Mouse (Mus musculus) midbrain, postnatal 0 days (tissue): Measurements from ENCODE around the gene Hltf. TPM values are rescaled to one million over a fixed set of nuclear protein-coding genes. Genes with fewer than 3 reads are reported as not detected.

Experiments used
- ATAC-seq: fragments of 200-750 bp; cut with Nextera tagmentation; 2 replicates; pipeline ENCODE4 v1.8.0; 2017; ENCODE audit warnings: moderate number of reproducible peaks, mild to moderate bottlenecking, moderate TSS enrichment, moderate library complexity; ENCODE audit not compliant: low FRiP score
- DNase-seq: peaks from one replicate; pipeline ENCODE4 v3.0.0-alpha.2; 2015; ENCODE audit warnings: low spot score
- H3K27ac ChIP-seq: fragments of 300-500 bp; sonication (generic); 2 replicates; pipeline ENCODE4 v1.5.1; 2014; ENCODE audit warnings: low read depth, mild to moderate bottlenecking, low read length, mixed read lengths
- H3K27me3 ChIP-seq: fragments of 300-500 bp; sonication (generic); 2 replicates; pipeline ENCODE4 v1.6.1; 2014; ENCODE audit warnings: low read length, control low read depth, mixed read lengths; ENCODE audit not compliant: insufficient read depth
- H3K36me3 ChIP-seq: fragments of 300-500 bp; sonication (generic); 2 replicates; pipeline ENCODE4 v1.6.1; 2014; ENCODE audit warnings: low read length, control low read depth, mixed read lengths; ENCODE audit not compliant: insufficient read depth
- H3K4me1 ChIP-seq: fragments of 300-500 bp; sonication (generic); 2 replicates; pipeline ENCODE4 v1.6.1; 2014; ENCODE audit warnings: mild to moderate bottlenecking, control low read depth, antibody characterized with exemption, low read length, mixed read lengths; ENCODE audit not compliant: insufficient read depth
- H3K4me2 ChIP-seq: fragments of 300-500 bp; sonication (generic); 2 replicates; pipeline ENCODE4 v1.6.1; 2014; ENCODE audit warnings: low read depth, mild to moderate bottlenecking, low read length, mixed read lengths; ENCODE audit not compliant: poor library complexity, severe bottlenecking
- H3K4me3 ChIP-seq: fragments of 300-500 bp; sonication (generic); 2 replicates; pipeline ENCODE4 v1.5.1; 2014; ENCODE audit warnings: low read depth, mild to moderate bottlenecking, low read length, moderate library complexity
- H3K9ac ChIP-seq: fragments of 300-500 bp; sonication (generic); replicated peaks from 2 replicates; pipeline ENCODE4 v1.6.1; 2014; ENCODE audit warnings: mild to moderate bottlenecking, low read length, moderate library complexity, mixed read lengths; ENCODE audit not compliant: poor library complexity, severe bottlenecking
- H3K9me3 ChIP-seq: fragments of 300-500 bp; sonication (generic); 2 replicates; pipeline ENCODE4 v1.6.1; 2016; ENCODE audit warnings: low read length, control low read depth
- CTCF ChIP-seq: IDR thresholded peaks from 2 replicates; pipeline ENCODE4 v1.5.1; 2016; ENCODE audit warnings: antibody characterized with exemption, mild to moderate bottlenecking
- WGBS: fragments of 180-500 bp; shearing (Covaris S2); extraction: QIAGEN DNeasy Blood & Tissue Kit; methylation state at CpG from one replicate; pipeline ENCODE4 v1.1.7; 2014; 5-methylcytosine and 5-hydroxymethylcytosine counted together
- polyA plus RNA-seq: library from polyadenylated mRNA; unstranded; fragments of >200 nt; fragmentation: Nextera tagmentation; extraction: Ambion mirVana; gene quantifications from 2 replicates; pipeline ENCODE4 v1.2.1, GENCODE M21; 2015
- total RNA-seq: library from RNA; depleted of rRNA; stranded (reverse); fragments of >200 nt; gene quantifications from 2 replicates; pipeline ENCODE4 v1.2.3, GENCODE M21; 2014

Hltf gene
- total and polyA plus RNA-seq, 2 experiments from 2014 or later = 8.1 to 13.5 TPM

DNA sequence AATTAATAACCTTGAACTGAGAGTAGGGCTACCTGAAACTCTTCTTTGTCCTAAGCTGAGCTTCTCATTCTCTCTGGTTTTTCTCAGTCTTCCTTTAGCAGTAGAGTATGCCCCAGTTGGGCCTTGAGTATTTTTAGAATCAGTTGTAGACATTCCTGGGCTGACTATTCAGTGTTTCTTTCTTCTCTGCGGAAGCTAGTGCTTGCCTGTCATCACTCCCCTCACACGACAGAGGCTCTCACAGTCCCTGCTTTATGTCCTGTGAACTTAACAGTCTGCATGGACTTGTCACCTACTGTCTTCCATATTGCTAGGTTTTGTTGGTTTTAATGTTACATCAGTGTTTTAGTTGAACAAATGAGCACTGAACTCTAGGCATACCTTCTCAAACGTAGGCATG lies 24.6 kb downstream of the Hltf start:
- DNase-seq (no peak), ATAC-seq (no peak)
- Histone ChIP-seq H3K9me3 (no peaks in the 10 kb centered on the region), H3K9ac (no peak overlapping the region), H3K27me3 (no peaks in the 10 kb centered on the region), H3K4me3 (no peak overlapping the region), H3K27ac (no peak overlapping the region), H3K4me1 (no peaks in the 10 kb centered on the region), H3K36me3 (0 out of 2 replicates have a peak, but pooled peaks cover 5% of the 10 kb centered on the region), H3K4me2 (no peak overlapping the region)
- WGBS = 84% methylated on average over 3 of the region's 3 CpGs
- no peak for TF ChIP-seq CTCF

DNA sequence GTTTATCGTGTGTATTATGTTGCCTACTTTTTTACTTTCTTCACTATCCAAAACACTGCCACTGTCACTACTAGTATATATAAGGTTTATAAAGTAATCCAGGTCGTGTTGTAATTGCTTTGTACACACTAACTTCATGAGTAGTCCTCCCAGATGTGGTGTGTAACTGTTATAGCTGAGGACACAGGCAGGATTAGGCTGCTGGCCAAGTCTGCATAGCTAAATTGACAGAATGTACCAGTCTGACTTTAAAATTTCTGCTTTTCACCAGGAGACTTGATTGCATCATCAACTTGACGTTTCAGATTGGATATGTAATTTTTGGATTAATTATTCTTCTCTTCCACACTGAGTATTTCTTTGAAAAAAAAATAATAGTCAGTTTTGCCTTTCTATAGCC lies 46.2 kb downstream of the Hltf start:
- H3K27ac ChIP-seq = no peak overlapping the region
- no peaks in the 10 kb centered on the region for H3K27me3 ChIP-seq
- H3K4me2 ChIP-seq = no peak overlapping the region
- DNase-seq (no peak), ATAC-seq (no peak)
- no peaks in the 10 kb centered on the region for H3K4me1 ChIP-seq
- H3K36me3 ChIP-seq = no peaks in the 10 kb centered on the region; the same call in 1 of the 2 replicates
- WGBS = 80% methylated on average over 3 of the region's 3 CpGs
- H3K9me3 ChIP-seq = no peaks in the 10 kb centered on the region
- TF ChIP-seq CTCF = no peak
- H3K4me3 ChIP-seq = no peak overlapping the region
- no peak overlapping the region for H3K9ac ChIP-seq

DNA sequence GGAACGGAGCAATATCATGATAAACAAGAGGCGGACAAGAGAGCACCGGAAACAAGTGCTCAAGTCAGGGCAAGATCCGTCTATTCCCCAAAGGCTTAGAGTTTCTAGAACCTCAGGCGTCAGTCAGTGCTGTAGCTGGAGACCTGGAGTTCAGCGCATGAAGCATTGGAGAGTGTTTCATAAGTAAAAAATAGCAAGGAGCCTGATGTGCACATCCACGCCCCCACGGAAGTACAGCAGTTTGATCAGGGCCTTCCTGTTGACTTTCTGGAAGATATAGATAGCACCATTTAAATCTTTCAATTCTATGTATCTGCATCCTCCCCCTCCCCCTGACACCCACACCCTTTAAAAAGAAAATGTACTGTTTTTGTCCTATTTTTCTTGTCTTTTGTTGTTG lies 46.7 kb downstream of the Hltf start:
- Histone ChIP-seq H3K9ac (no peak overlapping the region), H3K4me2 (no peak overlapping the region), H3K4me3 (no peak overlapping the region), H3K27ac (no peak overlapping the region), H3K36me3 (no peaks in the 10 kb centered on the region; the same call in 1 of the 2 replicates), H3K4me1 (no peaks in the 10 kb centered on the region), H3K9me3 (no peaks in the 10 kb centered on the region), H3K27me3 (no peaks in the 10 kb centered on the region)
- DNase-seq = no peak
- WGBS = 93% methylated on average over 8 of the region's 8 CpGs
- TF ChIP-seq CTCF = no peak
- no peak for ATAC-seq

DNA sequence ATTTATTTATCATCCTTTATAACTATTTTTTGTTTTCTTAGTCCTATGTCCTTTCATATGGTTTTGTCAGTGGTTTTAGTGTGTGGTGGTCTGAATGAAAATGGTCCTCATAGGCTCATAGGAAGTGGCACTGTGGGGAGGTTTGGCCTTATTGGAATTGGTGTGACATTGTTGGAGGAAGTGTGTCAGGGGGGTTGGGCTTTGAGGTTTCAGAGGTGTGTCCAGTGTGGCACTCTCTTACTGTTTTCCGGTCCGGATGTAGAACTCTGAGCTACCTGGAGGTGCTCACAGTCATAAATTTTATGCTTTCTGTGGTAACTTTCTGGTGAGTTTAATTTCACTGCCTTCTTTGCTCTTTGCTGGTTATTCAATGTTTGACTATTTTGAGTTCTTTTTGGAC lies 47.2 kb downstream of the Hltf start:
- Histone ChIP-seq H3K27ac (no peak overlapping the region), H3K27me3 (no peaks in the 10 kb centered on the region), H3K9me3 (no peaks in the 10 kb centered on the region), H3K36me3 (no peaks in the 10 kb centered on the region; the same call in 1 of the 2 replicates), H3K9ac (no peak overlapping the region), H3K4me1 (no peaks in the 10 kb centered on the region), H3K4me2 (no peak overlapping the region), H3K4me3 (no peak overlapping the region)
- WGBS = 96% methylated on average over 2 of the region's 2 CpGs
- ATAC-seq (no peak), DNase-seq (no peak)
- no peak for TF ChIP-seq CTCF

DNA sequence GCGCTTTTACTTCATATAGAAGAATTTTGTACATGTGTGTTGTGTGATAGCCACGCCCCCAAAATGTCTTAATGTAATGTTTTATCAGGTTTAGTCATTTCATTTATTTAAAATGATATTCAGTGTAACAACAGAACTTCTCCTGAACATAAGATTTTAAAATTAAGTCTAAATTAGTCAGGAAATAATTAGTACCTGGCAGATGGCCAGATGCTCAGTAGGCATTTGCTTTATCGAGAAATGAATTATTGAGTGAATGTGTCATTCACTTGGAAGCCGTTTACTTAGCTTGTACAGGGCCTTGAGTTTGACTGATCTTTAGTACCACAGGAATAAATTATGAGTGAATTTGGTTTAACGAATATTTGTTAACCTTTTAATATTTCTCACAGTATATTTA lies 51.3 kb downstream of the Hltf start:
- H3K27me3 ChIP-seq = no peaks in the 10 kb centered on the region
- H3K9me3 ChIP-seq = no peaks in the 10 kb centered on the region
- no peak overlapping the region for H3K9ac ChIP-seq
- ATAC-seq = no peak
- no peak for DNase-seq
- 80% methylated on average over 5 of the region's 5 CpGs for WGBS
- H3K4me1 ChIP-seq = no peaks in the 10 kb centered on the region
- 0 out of 2 replicates have a peak, but pooled peaks cover 10% of the 10 kb centered on the region for H3K36me3 ChIP-seq
- H3K4me2 ChIP-seq = no peak overlapping the region
- H3K4me3 ChIP-seq = no peak overlapping the region
- no peak overlapping the region for H3K27ac ChIP-seq
- TF ChIP-seq CTCF = no peak

DNA sequence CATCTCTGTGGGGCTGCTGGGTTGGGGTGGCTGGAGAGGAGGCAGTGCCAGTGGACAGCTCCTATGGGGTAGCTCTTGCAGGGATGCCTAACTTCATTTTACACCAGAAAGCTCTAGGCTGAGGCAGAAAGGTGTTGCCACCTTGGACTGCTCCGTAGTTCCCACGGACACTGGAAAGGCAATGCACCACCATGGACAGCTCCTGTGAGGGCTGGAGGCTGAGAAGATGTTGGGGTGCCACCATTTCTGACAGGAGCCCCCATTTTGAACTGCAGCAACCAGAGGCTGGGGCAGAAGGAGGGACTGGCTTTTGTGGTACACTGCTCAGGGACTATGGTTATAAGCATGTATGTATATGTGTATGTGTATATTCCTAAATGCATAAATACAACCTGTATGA lies 54.3 kb downstream of the Hltf start:
- Histone ChIP-seq H3K4me3 (no peak overlapping the region), H3K9ac (no peak overlapping the region), H3K27me3 (no peaks in the 10 kb centered on the region), H3K4me1 (no peaks in the 10 kb centered on the region), H3K4me2 (no peak overlapping the region), H3K9me3 (no peaks in the 10 kb centered on the region), H3K36me3 (0 out of 2 replicates have a peak, but pooled peaks cover 13% of the 10 kb centered on the region), H3K27ac (no peak overlapping the region)
- TF ChIP-seq CTCF = no peak
- no peak for ATAC-seq
- no peak for DNase-seq
- 92% methylated on average over 2 of the region's 2 CpGs for whole genome bisulfite sequencing
